ENCODE assay signal across 8 mouse cellular contexts in genomic region chr7:19503481-19504068, GRCm38 (mm10). TPM values are rescaled to one million over a fixed set of nuclear protein-coding genes. Genes with fewer than 3 reads are reported as not detected.
DNase-seq lines count a peak whose midpoint lies in the region; ATAC-seq lines count a peak whose summit lies in the region.

No protein-coding gene starts in this region.

- no peaks in the 10 kb centered on the region for H3K36me3 ChIP-seq in heart, embryonic 12.5 days

- no peak overlapping the region for H3K9ac ChIP-seq in heart, embryonic 12.5 days

- H3K27me3 ChIP-seq in heart, embryonic 12.5 days (replicated peaks) = no peaks in the 10 kb centered on the region

- no peak for ATAC-seq in heart, embryonic 12.5 days (ENCODE audit: insufficient number of reproducible peaks, low FRiP score)

- DNase-seq in heart, adult 11 months = peak; percentile 91
- DNase-seq in urinary bladder, adult 18-20 months (ENCODE audit: low spot score in 2 of 2) = peak; percentile 34 to 48
- DNase-seq in urinary bladder, postnatal 10 days (ENCODE audit: low spot score) = no peak
- peak; percentile 80 to 82 for DNase-seq in cerebellum, postnatal 14 days
- DNase-seq in kidney, postnatal 14 days = peak; percentile 59
- DNase-seq in skeletal muscle tissue, adult 2 months (ENCODE audit: low read depth, low spot score) = peak; percentile 60
- no peak for DNase-seq in layer of hippocampus, adult 9-10 months (ENCODE audit: low spot score)

- no peak overlapping the region for H3K27ac ChIP-seq in heart, embryonic 12.5 days (ENCODE audit: poor library complexity, severe bottlenecking)

- H3K4me1 ChIP-seq in heart, embryonic 12.5 days (replicated peaks) = peaks cover 16% of the 10 kb centered on the region

- H3K9me3 ChIP-seq in heart, embryonic 12.5 days (replicated peaks) = no peaks in the 10 kb centered on the region

- no peak overlapping the region for H3K4me3 ChIP-seq in heart, embryonic 12.5 days

- no peak overlapping the region for H3K4me2 ChIP-seq in heart, embryonic 12.5 days

- 27% methylated on average over 5 of the region's 5 CpGs for WGBS in heart, embryonic 12.5 days

RNA-seq across cellular contexts. Expression of gene Bloc1s3, which starts 4.6 kb away (rescaled TPM):
- 2.4 TPM in 2 replicates for polyA plus RNA-seq in heart, embryonic 12.5 days (2016; fragmentation: Nextera tagmentation; extraction: Ambion mirVana)

RNA-seq across cellular contexts. Expression of gene Trappc6a, which starts 4.6 kb away (rescaled TPM):
- polyA plus RNA-seq in heart, embryonic 12.5 days (2016; fragmentation: Nextera tagmentation; extraction: Ambion mirVana) = 66.4 and 74.0 TPM in 2 replicates

RNA-seq across cellular contexts. Expression of gene Nkpd1, which starts 14.1 kb away (rescaled TPM):
- 0.08 TPM in 1 of 2 replicates, not detected in the other for polyA plus RNA-seq in heart, embryonic 12.5 days (2016; fragmentation: Nextera tagmentation; extraction: Ambion mirVana)

RNA-seq across cellular contexts. Expression of gene Exoc3l2, which starts 40.4 kb away (rescaled TPM):
- 2.9 and 3.1 TPM in 2 replicates for polyA plus RNA-seq in heart, embryonic 12.5 days (2016; fragmentation: Nextera tagmentation; extraction: Ambion mirVana)

RNA-seq across cellular contexts. Expression of gene Mark4, which starts 45.0 kb away (rescaled TPM):
- 11.4 and 11.7 TPM in 2 replicates for polyA plus RNA-seq in heart, embryonic 12.5 days (2016; fragmentation: Nextera tagmentation; extraction: Ambion mirVana)

Comparison
In these comparisons a context has a peak if more than half of its experiments do, and no peak if none do; other contexts are left out.
1. DNase-seq: peak in heart, adult 11 months (single experiment), urinary bladder, adult 18-20 months (2 of 2), cerebellum, postnatal 14 days (2 of 2), kidney, postnatal 14 days (single experiment) and skeletal muscle tissue, adult 2 months (single experiment); none in urinary bladder, postnatal 10 days (single experiment) and layer of hippocampus, adult 9-10 months (single experiment).